Mouse (Mus musculus) C2C12 (cell line): ENCODE measurements around the gene Sec22b. TPM values are rescaled to one million over a fixed set of nuclear protein-coding genes. Genes with fewer than 3 reads are reported as not detected.
A peak's percentile ranks its signal among the peaks of the same experiment; 100 is the strongest.

Experiments used
- H3K27me3 ChIP-seq: one replicate; pipeline ENCODE4 v1.6.1; 2011; ENCODE audit not compliant: control insufficient read depth, insufficient read depth, insufficient read length
- H3K36me3 ChIP-seq: one replicate; pipeline ENCODE4 v1.6.1; 2011; ENCODE audit not compliant: control insufficient read depth, insufficient read depth
- H3K4me3 ChIP-seq: one replicate; pipeline ENCODE4 v1.5.1; 2011; ENCODE audit warnings: mild to moderate bottlenecking, control low read depth; ENCODE audit not compliant: poor library complexity, insufficient read depth, severe bottlenecking
- H3K79me2 ChIP-seq: one replicate; pipeline ENCODE4 v1.6.1; 2011; ENCODE audit not compliant: control insufficient read depth, insufficient read depth
- H3K79me3 ChIP-seq: one replicate; pipeline ENCODE4 v1.6.1; 2011; ENCODE audit warnings: low read depth, control low read depth
- H3ac ChIP-seq: one replicate; pipeline ENCODE3; 2011; ENCODE audit warnings: low read depth; ENCODE audit not compliant: control insufficient read depth, insufficient read length
- CEBPB ChIP-seq: IDR thresholded peaks from one replicate; pipeline ENCODE4 v1.6.1; 2011; ENCODE audit warnings: low read depth, mild to moderate bottlenecking, control low read depth, moderate library complexity
- CTCF ChIP-seq: IDR thresholded peaks from one replicate; pipeline ENCODE4 v1.5.1; 2011; ENCODE audit not compliant: control insufficient read depth, insufficient read depth, insufficient read length
- FOSL1 ChIP-seq: IDR thresholded peaks from one replicate; pipeline ENCODE4 v1.8.0; 2011; ENCODE audit warnings: mild to moderate bottlenecking, low read length; ENCODE audit not compliant: poor library complexity, insufficient read depth, severe bottlenecking
- MAX ChIP-seq: IDR thresholded peaks from one replicate; pipeline ENCODE4 v1.6.1; 2011; ENCODE audit warnings: mild to moderate bottlenecking, control low read depth
- MYOD1 ChIP-seq: IDR thresholded peaks from one replicate; pipeline ENCODE4 v1.6.1; 2011; ENCODE audit warnings: low read depth; ENCODE audit not compliant: control insufficient read depth, insufficient read length
- MYOG ChIP-seq: IDR thresholded peaks from one replicate; pipeline ENCODE4 v1.6.1; 2011; ENCODE audit not compliant: control insufficient read depth, insufficient read length; ENCODE audit errors: extremely low read depth
- USF1 ChIP-seq: IDR thresholded peaks from one replicate; pipeline ENCODE4 v1.6.1; 2011; ENCODE audit warnings: low read depth, mild to moderate bottlenecking, control low read depth, moderate library complexity
- polyA plus RNA-seq: library from polyadenylated mRNA; unstranded; fragments of >200 nt; fragmentation: generic; extraction: Trizol; gene quantifications from one replicate; pipeline ENCODE4 v1.2.1, GENCODE M21; 2012; ENCODE audit warnings: missing spikeins

Gene Sec22b
- polyA plus RNA-seq, 1 experiment = 60.0 TPM

GRCm38 (mm10) chr3:97931310-97931885 is 30.4 kb downstream of the Sec22b start:
- Histone ChIP-seq H3K79me3 (no peaks in the 10 kb centered on the region), H3K36me3 (no peaks in the 10 kb centered on the region), H3ac (no peak overlapping the region), H3K79me2 (no peaks in the 10 kb centered on the region), H3K27me3 (no peaks in the 10 kb centered on the region), H3K4me3 (no peak overlapping the region)
- no peak for TF ChIP-seq CTCF
- no peak for TF ChIP-seq CEBPB
- no peak for TF ChIP-seq MYOG
- no peak for TF ChIP-seq MYOD1
- TF ChIP-seq FOSL1 = no peak
- TF ChIP-seq USF1 = no peak
- no peak for TF ChIP-seq MAX

GRCm38 (mm10) chr3:97932131-97932530 is 31.1 kb downstream of the Sec22b start:
- Histone ChIP-seq H3K36me3 (no peaks in the 10 kb centered on the region), H3K27me3 (no peaks in the 10 kb centered on the region), H3K4me3 (no peak overlapping the region), H3K79me3 (no peaks in the 10 kb centered on the region), H3ac (no peak overlapping the region), H3K79me2 (no peaks in the 10 kb centered on the region)
- TF ChIP-seq MAX (no peak), FOSL1 (no peak)

- H3ac ChIP-seq = no peak overlapping the region
- H3K79me3 ChIP-seq = no peaks in the 10 kb centered on the region
- H3K36me3 ChIP-seq = no peaks in the 10 kb centered on the region
- no peak for TF ChIP-seq FOSL1
- TF ChIP-seq CEBPB = no peak
- TF ChIP-seq CTCF = no peak
- TF ChIP-seq MAX = no peak
- TF ChIP-seq USF1 = no peak
- TF ChIP-seq MYOG = no peak
- no peak for TF ChIP-seq MYOD1
- H3K79me2 ChIP-seq = no peaks in the 10 kb centered on the region
- H3K27me3 ChIP-seq = no peaks in the 10 kb centered on the region
- no peak overlapping the region for H3K4me3 ChIP-seq
Measured at GRCm38 (mm10) chr3:97932771-97933170, 31.8 kb downstream of the Sec22b start.

- no peaks in the 10 kb centered on the region for H3K27me3 ChIP-seq
- H3K79me3 ChIP-seq = no peaks in the 10 kb centered on the region
- no peak for TF ChIP-seq MAX
- TF ChIP-seq CEBPB = no peak
- no peak for TF ChIP-seq USF1
- TF ChIP-seq FOSL1 = no peak
- TF ChIP-seq MYOG = no peak
- TF ChIP-seq CTCF = no peak
- no peak for TF ChIP-seq MYOD1
- H3ac ChIP-seq = no peak overlapping the region
- no peaks in the 10 kb centered on the region for H3K79me2 ChIP-seq
- H3K36me3 ChIP-seq = no peaks in the 10 kb centered on the region
- no peak overlapping the region for H3K4me3 ChIP-seq
Measured at GRCm38 (mm10) chr3:97933251-97933650, 32.3 kb downstream of the Sec22b start.

- Histone ChIP-seq H3K27me3 (no peaks in the 10 kb centered on the region), H3K4me3 (no peak overlapping the region), H3K79me3 (no peaks in the 10 kb centered on the region), H3K79me2 (no peaks in the 10 kb centered on the region), H3K36me3 (no peaks in the 10 kb centered on the region), H3ac (no peak overlapping the region)
- no peak for TF ChIP-seq FOSL1
- no peak for TF ChIP-seq CTCF
- no peak for TF ChIP-seq CEBPB
- TF ChIP-seq USF1 = no peak
- TF ChIP-seq MYOD1 = no peak
- TF ChIP-seq MAX = no peak
- no peak for TF ChIP-seq MYOG
Measured at GRCm38 (mm10) chr3:97933811-97934210, 32.8 kb downstream of the Sec22b start.

- Histone ChIP-seq H3K36me3 (no peaks in the 10 kb centered on the region), H3K27me3 (no peaks in the 10 kb centered on the region), H3K79me2 (no peaks in the 10 kb centered on the region), H3K79me3 (no peaks in the 10 kb centered on the region), H3K4me3 (no peak overlapping the region), H3ac (no peak overlapping the region)
- peak; percentile 99 for TF ChIP-seq MYOD1
- no peak for TF ChIP-seq CTCF
- TF ChIP-seq FOSL1 = peak; percentile 61
- TF ChIP-seq MAX = peak; percentile 20
- TF ChIP-seq USF1 = no peak
- no peak for TF ChIP-seq CEBPB
- TF ChIP-seq MYOG = no peak
Measured at GRCm38 (mm10) chr3:97934331-97935300, 33.6 kb downstream of the Sec22b start.
